Mouse (Mus musculus) bone marrow macrophage, adult 2 months (primary cell): ENCODE results near the gene Cdh4. TPM values are rescaled to one million over a fixed set of nuclear protein-coding genes. Genes with fewer than 3 reads are reported as not detected.

ENCODE experiments used
- H3K27ac ChIP-seq: 2 replicates; pipeline ENCODE4 v1.5.1; 2012; ENCODE audit warnings: low read depth, low read length; ENCODE audit not compliant: insufficient read depth
- H3K4me1 ChIP-seq: 2 replicates; pipeline ENCODE4 v1.6.1; 2012; ENCODE audit warnings: low read length; ENCODE audit not compliant: control insufficient read depth, insufficient read depth
- H3K4me3 ChIP-seq: 2 replicates; pipeline ENCODE4 v1.5.1; 2012; ENCODE audit warnings: mild to moderate bottlenecking, low read length, moderate library complexity; ENCODE audit not compliant: insufficient read depth
- CTCF ChIP-seq: IDR thresholded peaks from 2 replicates; pipeline ENCODE4 v1.5.1; 2012; ENCODE audit warnings: low read depth, mild to moderate bottlenecking, low read length, moderate library complexity
- POLR2A ChIP-seq: IDR thresholded peaks from 2 replicates; pipeline ENCODE4 v1.6.1; 2012; ENCODE audit warnings: mild to moderate bottlenecking, low read depth, low read length, borderline replicate concordance
- polyA plus RNA-seq: library from polyadenylated mRNA; stranded (reverse); fragments of >200 nt; gene quantifications from 2 replicates; pipeline ENCODE4 v1.2.4, GENCODE M21; 2012; ENCODE audit not compliant: missing spikeins, insufficient read depth, insufficient read length

Gene Cdh4
- polyA plus RNA-seq, 1 experiment, result not detected

DNA sequence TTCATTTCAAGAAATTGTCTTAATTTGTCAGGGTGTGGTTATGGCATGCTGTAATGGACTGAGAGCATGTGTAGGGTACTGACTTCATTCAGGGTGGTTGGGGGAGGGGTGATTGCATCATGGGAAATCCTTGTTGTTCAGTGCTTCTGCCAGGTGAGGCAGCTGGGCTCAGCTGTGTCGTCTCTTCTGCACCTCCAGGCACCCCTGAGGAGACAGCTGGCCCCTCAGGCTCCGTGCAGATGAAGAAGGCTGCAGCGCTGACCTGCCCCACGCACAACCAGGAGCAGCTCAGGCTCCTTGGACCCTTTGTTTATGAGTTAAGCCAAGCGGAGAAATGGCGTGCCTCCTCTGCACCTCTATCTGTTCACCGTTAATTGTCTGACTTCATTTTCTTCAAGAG is 77.7 kb downstream of the Cdh4 start:
- no peak overlapping the region for H3K4me3 ChIP-seq
- TF ChIP-seq POLR2A (no peak), CTCF (no peak)
- no peaks in the 10 kb centered on the region for H3K4me1 ChIP-seq
- H3K27ac ChIP-seq, result no peak overlapping the region

DNA sequence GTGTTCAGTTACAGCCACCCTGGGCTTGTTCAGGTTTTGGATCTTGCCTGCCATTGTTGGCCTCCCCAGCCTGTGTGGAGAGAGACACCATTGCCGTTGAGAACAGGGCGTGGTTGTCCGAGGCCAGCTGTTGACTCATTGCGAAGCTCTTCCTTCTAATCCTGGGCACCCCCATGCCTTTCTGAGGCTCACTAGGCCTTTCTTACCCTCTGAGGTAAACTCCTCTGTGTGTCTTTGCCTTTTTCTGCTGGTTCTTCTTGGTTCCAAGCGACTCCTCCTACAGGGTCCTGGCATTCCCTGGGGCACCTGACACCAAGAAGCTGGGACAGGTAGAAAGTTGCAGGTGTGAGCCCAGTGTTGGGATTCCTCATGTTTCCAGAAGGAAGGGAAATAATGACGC is 78.7 kb downstream of the Cdh4 start:
- no peak for TF ChIP-seq CTCF
- no peak for TF ChIP-seq POLR2A
- Histone ChIP-seq H3K4me1 (no peaks in the 10 kb centered on the region), H3K4me3 (no peak overlapping the region), H3K27ac (no peak overlapping the region)

DNA sequence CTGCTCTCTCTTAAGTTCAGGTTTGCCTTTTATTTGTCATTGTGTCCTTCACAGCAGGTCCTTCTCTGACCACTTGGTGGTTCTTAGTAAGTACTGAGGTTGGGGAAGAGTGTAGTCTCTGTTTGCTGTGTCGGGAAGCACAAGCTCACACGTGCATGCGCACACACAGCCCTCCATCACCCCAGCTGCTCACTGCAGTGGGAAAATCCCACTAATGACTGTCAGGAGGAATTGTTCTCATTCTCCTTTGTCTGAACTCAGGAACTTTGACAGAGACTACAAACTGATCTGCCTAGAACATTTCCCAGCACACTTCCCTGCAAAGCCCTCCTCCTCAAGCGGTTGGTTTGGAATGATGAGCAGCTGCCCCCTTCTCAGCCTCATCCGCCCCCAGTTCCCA is 79.2 kb downstream of the Cdh4 start:
- Histone ChIP-seq H3K4me1 (no peaks in the 10 kb centered on the region), H3K4me3 (no peak overlapping the region), H3K27ac (no peak overlapping the region)
- TF ChIP-seq CTCF (no peak), POLR2A (no peak)

DNA sequence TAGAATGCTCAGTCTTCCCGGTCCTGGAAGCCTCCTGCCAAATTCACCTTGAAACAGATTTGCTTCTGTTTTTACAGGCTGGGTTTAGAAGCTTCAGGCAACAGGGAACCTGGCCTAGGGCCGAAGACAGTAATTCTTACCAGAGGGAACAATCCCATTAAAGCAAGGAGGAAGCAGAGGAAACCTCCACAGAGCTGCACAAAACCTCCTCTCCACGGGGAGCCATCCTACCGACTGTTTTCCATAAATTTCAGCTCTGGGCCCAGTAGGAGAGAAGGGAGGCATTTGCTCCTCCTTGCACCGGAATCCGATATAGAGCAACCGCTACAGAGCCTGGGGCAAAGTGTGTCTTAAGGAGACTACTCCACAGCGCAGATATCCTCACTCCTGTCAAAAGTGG is 79.9 kb downstream of the Cdh4 start:
- Histone ChIP-seq H3K27ac (no peak overlapping the region), H3K4me3 (no peak overlapping the region), H3K4me1 (no peaks in the 10 kb centered on the region)
- TF ChIP-seq POLR2A (no peak), CTCF (no peak)

DNA sequence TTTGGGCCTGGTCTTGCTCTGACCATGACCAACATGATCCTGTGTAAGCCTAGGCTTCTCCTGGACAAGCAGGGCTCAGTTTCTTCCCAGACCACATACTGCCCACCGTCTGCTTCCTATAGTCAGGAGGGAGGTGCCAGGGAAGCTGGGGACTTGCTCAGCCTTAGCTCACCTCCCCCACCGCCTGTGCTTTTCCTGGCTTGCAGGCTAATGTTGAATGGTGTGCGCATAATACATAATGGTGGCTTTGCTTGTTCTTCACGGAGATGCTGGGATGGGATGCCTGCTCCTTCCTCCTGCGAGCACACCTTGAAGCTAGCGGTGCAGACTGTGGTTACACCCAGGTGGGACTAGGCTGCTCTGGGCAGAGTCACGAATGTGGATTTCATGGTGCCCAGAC is 84.7 kb downstream of the Cdh4 start:
- Histone ChIP-seq H3K4me3 (no peak overlapping the region), H3K27ac (no peak overlapping the region), H3K4me1 (no peaks in the 10 kb centered on the region)
- TF ChIP-seq CTCF (no peak), POLR2A (no peak)

DNA sequence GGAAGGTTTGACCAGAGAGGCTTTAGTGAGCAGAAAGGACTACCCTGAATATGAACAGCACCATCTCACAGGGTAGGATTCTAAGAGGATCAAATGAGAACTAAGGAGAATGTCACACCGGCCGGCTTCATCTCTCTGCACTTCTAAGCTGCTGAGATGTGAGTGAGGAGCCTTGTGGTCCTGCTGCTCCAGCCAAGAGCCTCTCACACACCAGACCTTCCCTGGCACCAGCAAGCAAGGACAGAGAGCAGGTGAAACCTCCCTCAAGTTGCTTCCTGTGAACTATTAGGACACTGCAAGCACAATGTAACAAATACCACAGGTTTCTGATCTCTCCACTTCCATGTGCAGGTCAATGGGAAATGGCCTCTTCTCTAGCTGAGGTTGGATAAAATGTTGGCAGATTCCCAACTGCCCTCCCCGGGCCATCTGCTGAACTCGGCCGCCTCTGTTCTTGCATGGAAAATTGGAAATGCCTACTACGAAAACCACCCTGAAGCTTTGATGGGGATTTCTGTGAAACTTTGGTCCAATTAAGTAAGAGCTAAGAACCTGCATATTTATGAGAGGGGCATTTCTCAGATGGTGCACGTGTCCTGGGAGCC is 88.3 kb downstream of the Cdh4 start:
- Histone ChIP-seq H3K4me1 (no peaks in the 10 kb centered on the region), H3K4me3 (no peak overlapping the region), H3K27ac (no peak overlapping the region)
- TF ChIP-seq POLR2A (no peak), CTCF (no peak)

DNA sequence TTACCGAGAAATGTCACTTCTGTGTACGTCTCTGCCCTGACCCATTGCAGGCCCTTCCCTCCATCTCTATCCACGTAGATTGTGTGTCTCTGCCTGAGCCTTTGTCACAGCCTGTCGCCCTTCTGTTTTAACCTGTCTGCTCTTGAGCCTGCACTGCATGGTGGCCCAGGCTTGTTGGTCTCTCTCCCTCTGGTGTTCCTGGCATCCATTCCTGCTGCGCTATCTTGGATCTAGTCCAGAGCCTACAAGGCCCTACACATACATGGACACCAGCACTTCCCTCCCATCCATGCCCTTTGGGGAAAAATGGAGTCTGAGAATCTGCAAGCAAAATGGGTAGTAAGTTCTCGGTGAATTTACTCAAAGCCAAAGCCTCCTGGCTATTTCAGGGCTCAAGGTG is 91.0 kb downstream of the Cdh4 start:
- Histone ChIP-seq H3K4me1 (no peaks in the 10 kb centered on the region), H3K27ac (no peak overlapping the region), H3K4me3 (no peak overlapping the region)
- TF ChIP-seq CTCF, result no peak
- TF ChIP-seq POLR2A, result no peak

DNA sequence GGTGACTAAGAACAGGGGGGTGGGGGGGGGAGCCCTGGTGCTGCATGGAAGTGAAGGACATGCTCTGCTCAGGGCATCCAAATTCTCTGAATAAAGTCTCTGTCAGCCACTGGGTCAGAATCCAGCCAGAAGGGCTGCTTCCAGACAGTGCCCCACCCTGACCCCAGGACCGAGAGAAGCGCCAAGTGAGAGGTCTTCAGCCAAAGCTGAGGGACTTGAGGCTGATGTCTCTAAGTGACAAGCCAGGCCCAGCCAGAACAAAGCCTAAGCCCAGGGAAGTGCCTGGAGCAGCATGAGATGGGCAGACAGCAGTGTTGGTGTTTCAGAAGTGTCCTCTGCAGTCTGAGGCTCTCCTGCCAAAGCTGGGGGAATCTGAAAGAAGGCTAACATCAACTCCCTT is 91.7 kb downstream of the Cdh4 start:
- Histone ChIP-seq H3K4me3 (no peak overlapping the region), H3K4me1 (no peaks in the 10 kb centered on the region), H3K27ac (no peak overlapping the region)
- TF ChIP-seq CTCF (no peak), POLR2A (no peak)

DNA sequence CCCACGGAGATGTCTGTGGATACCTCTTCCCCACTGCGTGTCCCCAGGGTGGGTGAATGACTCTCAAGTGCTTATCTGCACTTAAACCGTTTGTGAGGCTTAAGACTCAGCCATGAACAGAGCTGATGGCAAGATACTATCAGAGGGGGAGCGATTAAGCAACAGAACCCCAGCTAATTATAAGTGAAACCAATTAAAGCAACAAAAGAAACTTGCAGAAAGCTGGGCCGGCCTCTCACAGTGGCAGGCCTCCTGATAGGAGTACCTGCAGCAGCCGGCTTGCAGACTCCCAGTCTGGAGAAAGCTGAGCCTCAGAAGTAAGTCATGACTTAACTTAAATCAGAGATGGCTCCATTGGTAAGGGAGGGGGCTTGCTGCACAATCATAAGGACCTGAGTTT is 93.0 kb downstream of the Cdh4 start:
- TF ChIP-seq CTCF (no peak), POLR2A (no peak)
- Histone ChIP-seq H3K4me1 (no peaks in the 10 kb centered on the region), H3K27ac (no peak overlapping the region), H3K4me3 (no peak overlapping the region)

DNA sequence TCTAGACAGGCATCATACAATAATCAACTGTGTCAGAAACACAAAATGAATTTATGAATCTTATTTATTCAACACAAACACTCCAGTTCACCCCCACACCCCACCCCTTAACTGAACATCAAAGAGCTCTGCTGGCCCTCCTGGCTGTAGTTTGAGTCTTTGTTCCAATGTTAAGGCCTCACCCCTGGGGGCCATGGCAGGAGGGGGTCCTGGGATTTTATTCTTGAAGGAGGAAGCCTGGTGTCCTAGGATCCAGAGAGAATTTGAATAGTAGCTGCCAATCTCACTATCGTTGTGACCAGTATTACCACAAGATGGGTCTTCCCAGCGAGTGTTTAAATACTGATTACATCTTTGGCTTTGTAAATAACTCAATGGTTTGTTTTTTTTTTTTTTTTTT is 94.5 kb downstream of the Cdh4 start:
- no peaks in the 10 kb centered on the region for H3K4me1 ChIP-seq
- no peak overlapping the region for H3K4me3 ChIP-seq

DNA sequence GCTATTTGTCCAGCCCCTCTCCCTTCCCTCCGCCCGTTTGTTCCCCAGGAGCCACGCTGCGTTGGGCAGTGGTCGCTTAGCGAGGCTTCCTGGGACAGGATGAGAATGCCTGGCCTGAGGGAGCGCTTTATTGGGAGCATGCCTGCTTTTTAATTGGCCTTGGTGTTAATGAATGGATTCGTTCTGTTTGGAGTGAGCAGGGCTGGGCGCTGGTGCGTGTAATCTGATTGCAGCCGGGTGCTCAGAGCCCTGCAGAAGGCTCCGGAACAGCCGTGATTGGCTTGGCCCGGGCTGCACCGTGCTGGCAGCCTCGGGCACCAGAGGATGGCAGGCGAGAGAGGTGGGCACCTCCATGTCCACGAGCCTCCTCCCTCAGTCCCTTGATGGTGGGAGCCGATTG is 95.2 kb downstream of the Cdh4 start:
- no peak for TF ChIP-seq CTCF
- TF ChIP-seq POLR2A, result no peak
- no peak overlapping the region for H3K27ac ChIP-seq

More for the DNA sequence above, 94.5 kb downstream of the Cdh4 start:
- H3K27ac ChIP-seq, result no peak overlapping the region
- no peak for TF ChIP-seq POLR2A
- no peak for TF ChIP-seq CTCF

More for the DNA sequence above, 95.2 kb downstream of the Cdh4 start:
- H3K4me3 ChIP-seq, result no peak overlapping the region
- H3K4me1 ChIP-seq, result no peaks in the 10 kb centered on the region
